Mouse (Mus musculus) erythroblast, adult 5-6 weeks (primary cell): ENCODE results near the gene Nrk. TPM values are rescaled to one million over a fixed set of nuclear protein-coding genes. Genes with fewer than 3 reads are reported as not detected.

Source experiments
- total RNA-seq, 2 experiments: library from RNA; stranded (forward) in 1 of 2; stranded (reverse) in 1 of 2; fragments of 150-400 nt in 1 of 2; fragments of 200-764, 138-1000 nt in 1 of 2; gene quantifications; 2 replicates each; pipeline versions ENCODE4 v1.2.3 to v1.2.4; 2015 to 2017; ENCODE audit warnings: low replicate concordance in 2 of 2

Nrk gene
- total RNA-seq, 2 experiments from 2014 or later = not detected

Other genes starting within 250 kb of the Nrk start
- gene Serpina7, start 170.8 kb downstream of the Nrk start, total RNA-seq (2015; ENCODE audit: low replicate concordance) = not detected in 2 replicates
- not detected in 2 replicates for gene Serpina7, start 170.8 kb downstream of the Nrk start, total RNA-seq (2017; ENCODE audit: low replicate concordance)
- not detected in 2 replicates for gene 4930513O06Rik, start 171.8 kb downstream of the Nrk start, total RNA-seq (2015; ENCODE audit: low replicate concordance)
- not detected in 2 replicates for gene 4930513O06Rik, start 171.8 kb downstream of the Nrk start, total RNA-seq (2017; ENCODE audit: low replicate concordance)